Mouse (Mus musculus) liver, embryonic 14.5 days (tissue): Measurements from ENCODE around the gene Trhde.

ENCODE experiments used
- CTCF ChIP-seq: IDR thresholded peaks from 2 replicates; pipeline ENCODE4 v1.5.1; 2016; ENCODE audit warnings: antibody characterized with exemption, low read depth, control low read depth
- EP300 ChIP-seq: IDR thresholded peaks from 2 replicates; pipeline ENCODE4 v1.6.1; 2016; ENCODE audit warnings: antibody characterized with exemption, low read depth

DNA sequence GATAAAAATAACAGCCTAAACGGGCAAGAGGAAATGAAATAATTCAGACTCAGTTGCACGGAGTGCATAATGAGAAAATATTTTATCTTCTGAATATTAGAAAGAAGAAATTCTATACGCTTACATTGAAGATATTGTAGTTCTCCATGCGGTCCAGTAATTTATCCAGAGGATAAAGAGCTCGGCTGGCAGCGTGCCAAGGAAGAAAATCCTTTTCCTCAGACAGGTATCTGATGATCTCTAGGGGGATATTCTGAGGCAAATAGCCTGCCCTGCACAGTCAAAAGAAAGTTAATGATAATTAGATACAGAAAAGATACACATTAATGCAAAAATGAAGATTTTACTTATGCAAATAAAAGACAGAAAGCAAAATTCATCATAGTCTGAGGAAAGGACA, 354.0 kb downstream of the Trhde start:
- no peak for TF ChIP-seq CTCF
- no peak for TF ChIP-seq EP300
